Comparison of ENCODE assay signal across 7 mouse cellular contexts in the genomic region with DNA sequence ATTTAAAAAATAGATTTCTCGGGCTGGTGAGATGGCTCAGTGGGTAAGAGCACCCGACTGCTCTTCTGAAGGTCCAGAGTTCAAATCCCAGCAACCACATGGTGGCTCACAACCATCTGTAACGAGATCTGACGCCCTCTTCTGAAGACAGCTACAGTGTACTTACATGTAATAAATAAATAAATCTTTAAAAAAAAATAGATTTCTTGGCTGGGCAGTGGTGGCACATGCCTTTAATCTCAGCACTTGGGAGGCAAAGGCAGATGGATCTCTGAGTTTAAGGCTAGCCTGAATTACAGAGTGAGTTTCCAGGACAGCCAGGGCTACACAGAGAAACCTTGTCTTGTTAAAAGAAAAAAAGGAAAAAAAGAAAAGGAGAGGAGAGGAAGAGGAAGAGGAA. TPM values are rescaled to one million over a fixed set of nuclear protein-coding genes. Genes with fewer than 3 reads are reported as not detected.
DNase-seq lines count a peak whose midpoint lies in the region; ATAC-seq and TF ChIP-seq lines count a peak whose summit lies in the region.
"Not testable (repeated sequence)": the region's sequence is repeated elsewhere in the genome, so short reads cannot be mapped to it uniquely, and the experiment has no call there.

No protein-coding gene starts in this region.

- not testable (repeated sequence) for TF ChIP-seq CTCF in kidney, postnatal 0 days (IDR thresholded peaks at IDR 0.05; ENCODE audit: low read depth)

- H3K4me3 ChIP-seq in hindbrain, embryonic 13.5 days; intestine, embryonic 14.5 days (ENCODE audit: low read depth, low read length); kidney, postnatal 0 days (replicated peaks; ENCODE audit: low read depth, low read length); midbrain, embryonic 13.5 days (replicated peaks); neural tube, embryonic 13.5 days: not testable (repeated sequence)

- WGBS in hindbrain, embryonic 13.5 days = 83% methylated on average over 4 of the region's 4 CpGs
- 88% methylated on average over 4 of the region's 4 CpGs for WGBS in intestine, embryonic 14.5 days
- WGBS in kidney, postnatal 0 days = 79% methylated on average over 4 of the region's 4 CpGs
- 89% methylated on average over 4 of the region's 4 CpGs for WGBS in midbrain, embryonic 13.5 days
- 81% methylated on average over 4 of the region's 4 CpGs for WGBS in neural tube, embryonic 13.5 days

- not testable (repeated sequence) for H3K4me2 ChIP-seq in hindbrain, embryonic 13.5 days; midbrain, embryonic 13.5 days (replicated peaks); neural tube, embryonic 13.5 days
- H3K4me2 ChIP-seq in intestine, embryonic 14.5 days (ENCODE audit: low read length) = peak overlapping the region; percentile 20; the same call in 1 of the 2 replicates
- peak overlapping the region; percentile 45; the same call in 1 of the 2 replicates for H3K4me2 ChIP-seq in kidney, postnatal 0 days (ENCODE audit: low read length)

- not testable (repeated sequence) for H3K36me3 ChIP-seq in hindbrain, embryonic 13.5 days; intestine, embryonic 14.5 days (ENCODE audit: control insufficient read depth, insufficient read depth, low read length); kidney, postnatal 0 days (ENCODE audit: insufficient read depth, low read length); midbrain, embryonic 13.5 days; neural tube, embryonic 13.5 days

- not testable (repeated sequence) for H3K9ac ChIP-seq in hindbrain, embryonic 13.5 days; intestine, embryonic 14.5 days (ENCODE audit: low read length); kidney, postnatal 0 days (ENCODE audit: low read depth, low read length); neural tube, embryonic 13.5 days
- H3K9ac ChIP-seq in midbrain, embryonic 13.5 days (replicated peaks) = 0 out of 2 replicates have a peak overlapping the region, but pooled peaks have one; percentile 42

- ATAC-seq in hindbrain, embryonic 13.5 days (ENCODE audit: low FRiP score); intestine, embryonic 14.5 days (replicated peaks; ENCODE audit: low FRiP score, low TSS enrichment, low read depth); kidney, postnatal 0 days (replicated peaks; ENCODE audit: low FRiP score, low read depth); midbrain, embryonic 13.5 days; neural tube, embryonic 13.5 days (ENCODE audit: low read depth): not testable (repeated sequence)

- peak overlapping the region; percentile 88 for H3K27ac ChIP-seq in hindbrain, embryonic 13.5 days
- not testable (repeated sequence) for H3K27ac ChIP-seq in intestine, embryonic 14.5 days (ENCODE audit: low read depth); kidney, postnatal 0 days
- H3K27ac ChIP-seq in midbrain, embryonic 13.5 days = peak overlapping the region; percentile 80; the same call in 1 of the 2 replicates
- H3K27ac ChIP-seq in neural tube, embryonic 13.5 days (replicated peaks) = peak overlapping the region; percentile 86

- H3K9me3 ChIP-seq in hindbrain, embryonic 13.5 days; intestine, embryonic 14.5 days (ENCODE audit: control insufficient read depth, low read length); kidney, postnatal 0 days (replicated peaks; ENCODE audit: low read length); midbrain, embryonic 13.5 days; neural tube, embryonic 13.5 days: not testable (repeated sequence)

- H3K27me3 ChIP-seq in hindbrain, embryonic 13.5 days; intestine, embryonic 14.5 days (replicated peaks; ENCODE audit: control insufficient read depth, insufficient read depth, low read length); kidney, postnatal 0 days (ENCODE audit: insufficient read depth, low read length); midbrain, embryonic 13.5 days; neural tube, embryonic 13.5 days: not testable (repeated sequence)

- peaks cover 28% of the 10 kb centered on the region for H3K4me1 ChIP-seq in hindbrain, embryonic 13.5 days (replicated peaks)
- peaks cover 20% of the 10 kb centered on the region; the same call in 1 of the 2 replicates for H3K4me1 ChIP-seq in intestine, embryonic 14.5 days (replicated peaks; ENCODE audit: control insufficient read depth, insufficient read depth, low read length)
- H3K4me1 ChIP-seq in kidney, postnatal 0 days (replicated peaks; ENCODE audit: insufficient read depth, low read length) = peaks cover 15% of the 10 kb centered on the region
- peaks cover 23% of the 10 kb centered on the region for H3K4me1 ChIP-seq in midbrain, embryonic 13.5 days (replicated peaks)
- peaks cover 29% of the 10 kb centered on the region for H3K4me1 ChIP-seq in neural tube, embryonic 13.5 days (replicated peaks)

- peak; percentile 56 for DNase-seq in heart, adult 11 months
- DNase-seq in intestine, embryonic 14.5 days (ENCODE audit: low spot score) = peak; percentile 34
- not testable (repeated sequence) for DNase-seq in kidney, postnatal 0 days (ENCODE audit: low spot score)
- DNase-seq in thymus, postnatal 4 days = peak; percentile 8

RNA-seq across cellular contexts. Expression of a gene that starts 46.4 kb away (rescaled TPM):
- 5.0 TPM in 2 replicates for polyA plus RNA-seq in hindbrain, embryonic 13.5 days (2015; fragmentation: Nextera tagmentation; extraction: Ambion mirVana)
- polyA plus RNA-seq in intestine, embryonic 14.5 days (2014; fragmentation: Nextera tagmentation; extraction: Ambion mirVana) = 0.42 and 0.61 TPM in 2 replicates
- polyA plus RNA-seq in kidney, postnatal 0 days (2015; fragmentation: Nextera tagmentation; extraction: Ambion mirVana) = 0.55 and 0.59 TPM in 2 replicates
- 8.2 and 9.4 TPM in 2 replicates for polyA plus RNA-seq in midbrain, embryonic 13.5 days (2015; fragmentation: Nextera tagmentation; extraction: Ambion mirVana)
- polyA plus RNA-seq in neural tube, embryonic 13.5 days (2015; fragmentation: Nextera tagmentation; extraction: Ambion mirVana) = 6.1 and 6.9 TPM in 2 replicates
